Mouse (Mus musculus): Measurements from ENCODE around the gene Atp5d.

GRCm38 (mm10) chr10:80135161-80135560, 3.3 kb upstream of the Atp5d start:
- TF ChIP-seq CTCF (IDR thresholded peaks at IDR 0.05; ENCODE audit: borderline replicate concordance, insufficient read depth, low read depth, low read length) (no peak), POLR2A (IDR thresholded peaks at IDR 0.05; ENCODE audit: borderline replicate concordance, insufficient read depth, low read length) (no peak)

All from cerebellum, adult 2 months (tissue).